Mouse (Mus musculus) CD4-positive, CD25-positive, alpha-beta regulatory T cell, adult 4 months (primary cell): ENCODE measurements around the gene Srrm1. TPM values are rescaled to one million over a fixed set of nuclear protein-coding genes. Genes with fewer than 3 reads are reported as not detected.

Experiments used
- ATAC-seq: one replicate; pipeline ENCODE4 v1.8.0; 2017
- polyA plus RNA-seq, 2 experiments: library from polyadenylated mRNA; unstranded; fragments of 100-300 nt; shearing (Covaris generic); gene quantifications; one replicate each; pipeline ENCODE4 v1.2.1; 2017

Gene Srrm1
- polyA plus RNA-seq, 2 experiments from 2014 or later: 229 to 232 TPM

DNA sequence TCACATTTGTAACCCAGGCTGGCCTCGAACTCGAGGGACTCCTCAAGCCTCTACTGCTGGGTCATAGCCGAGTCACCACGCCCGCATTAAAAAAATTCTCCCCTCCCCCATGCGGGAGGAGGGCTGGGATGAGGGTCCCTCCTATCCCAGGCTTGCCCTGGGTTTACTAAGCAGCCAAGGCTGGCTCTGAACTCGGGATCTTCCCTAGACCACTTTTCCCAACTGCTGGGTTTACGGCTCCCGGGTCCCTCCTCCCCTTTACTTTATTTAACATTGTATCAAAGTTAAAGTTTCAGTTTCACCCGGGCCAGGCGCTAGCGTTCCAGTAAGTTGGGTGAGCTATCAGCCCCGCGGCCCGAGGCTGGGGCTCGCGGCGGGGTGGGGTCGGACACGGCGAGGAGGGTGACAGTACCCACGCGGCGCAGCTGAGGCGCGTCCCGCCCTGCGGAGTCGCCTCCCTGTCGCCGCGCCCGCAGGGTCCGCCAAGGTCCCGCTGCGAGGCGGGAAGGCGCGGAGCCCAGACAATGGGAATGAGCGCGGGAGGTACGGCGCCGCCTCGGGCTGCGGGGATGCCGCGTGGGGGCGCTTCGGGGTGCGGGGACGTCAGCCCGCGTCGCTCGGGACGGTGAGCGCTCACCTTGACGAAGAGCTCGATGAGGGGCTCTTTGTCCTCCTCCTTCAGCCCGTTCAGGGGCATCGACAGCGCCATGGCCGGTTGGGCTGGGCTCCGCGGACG lies 81.1 kb downstream of the Srrm1 start:
- ATAC-seq: peak; percentile 13

- no peak for ATAC-seq
These were observed 81.7 kb downstream of the Srrm1 start for GRCm38 (mm10) chr4:135271419-135271828.

Other genes starting within 250 kb of the Srrm1 start
- gene Runx3, start 232.7 kb downstream of the Srrm1 start, polyA plus RNA-seq: 10 to 100 TPM in 1 of 2 experiments, 1 to 10 TPM in 1; 9.8 to 11.2 TPM
- gene Clic4, start 80.5 kb downstream of the Srrm1 start, polyA plus RNA-seq: 1 to 10 TPM; 7.0 to 8.0 TPM
- gene Ncmap, start 44.9 kb upstream of the Srrm1 start, polyA plus RNA-seq: 10 to 100 TPM; 68.5 to 95.2 TPM
- 10 to 100 TPM; 15.0 to 16.0 TPM for gene Rcan3, start 80.5 kb upstream of the Srrm1 start, polyA plus RNA-seq
- gene Stpg1, start 141.5 kb upstream of the Srrm1 start, polyA plus RNA-seq: not detected
- 10 to 100 TPM; 11.6 to 15.8 TPM for gene Nipal3, start 141.7 kb upstream of the Srrm1 start, polyA plus RNA-seq
- not detected for gene Grhl3, start 220.3 kb upstream of the Srrm1 start, polyA plus RNA-seq